Mouse (Mus musculus) right cerebral cortex, postnatal 10 days (tissue): ENCODE measurements around the gene Tmsb4x.

ENCODE experiments used
- DNase-seq, 2 experiments: peaks; one replicate each; pipeline ENCODE4 v3.0.0; 2021; ENCODE audit warnings: low spot score in 2 of 2

Tmsb4x gene

GRCm38 (mm10) chrX:167182411-167182810, 26.7 kb downstream of the Tmsb4x start:
- DNase-seq, result no peak

DNA sequence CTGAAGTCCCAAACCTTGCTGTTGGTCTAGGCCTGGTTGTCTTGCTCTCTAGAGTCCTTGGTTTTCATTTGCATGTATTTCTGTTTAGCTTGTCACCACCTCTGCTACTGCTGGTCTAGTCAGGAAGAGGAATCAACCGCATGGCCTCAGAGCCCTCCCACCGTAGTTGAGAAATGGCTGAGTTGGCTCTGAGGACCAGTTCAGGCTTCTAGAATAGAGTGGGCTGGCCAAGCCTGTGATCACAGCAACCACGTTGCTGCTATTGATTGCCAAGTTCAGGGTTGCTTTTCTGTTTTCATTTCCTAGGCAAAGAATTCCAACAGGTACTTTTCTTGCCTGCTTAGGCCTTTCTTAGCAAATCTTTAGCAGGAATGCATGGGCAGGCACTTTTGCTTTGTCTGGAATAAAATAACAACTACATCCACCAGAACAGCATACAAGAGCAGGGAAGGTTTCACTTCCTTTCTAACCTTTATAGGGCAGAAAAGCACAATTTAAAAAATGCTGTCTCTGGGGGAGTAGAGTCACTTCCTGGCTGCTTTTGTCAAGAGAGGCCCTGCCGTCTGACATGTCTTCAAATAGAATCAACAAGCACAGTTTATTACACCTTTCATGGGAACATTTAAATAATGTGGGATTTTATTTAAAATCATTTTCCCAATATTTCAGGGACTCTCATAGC, 29.0 kb downstream of the Tmsb4x start:
- peak in 1 of 2 experiments; percentile 29 for DNase-seq

- DNase-seq, result no peak
Measured at GRCm38 (mm10) chrX:167179549-167179948, 29.6 kb downstream of the Tmsb4x start.

DNA sequence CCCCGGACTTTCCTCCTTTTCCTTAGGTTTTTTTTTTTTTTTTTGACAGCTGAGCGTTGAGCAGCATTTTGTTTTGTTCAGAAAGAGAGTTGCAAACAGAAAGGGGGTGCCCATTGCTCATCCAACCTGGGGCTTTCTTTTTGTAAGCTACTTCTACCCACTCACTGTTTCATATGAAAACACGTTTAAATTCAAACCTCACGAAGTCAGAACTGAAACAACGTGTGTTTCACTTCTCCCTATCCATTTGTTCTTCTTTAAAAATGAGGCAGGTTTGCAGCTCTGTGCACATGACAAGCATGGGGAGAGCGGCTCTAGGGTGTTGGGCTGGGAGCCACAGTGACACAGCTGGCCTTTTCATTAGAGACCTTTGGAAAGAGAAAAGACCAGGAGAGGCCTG, 33.8 kb downstream of the Tmsb4x start:
- no peak for DNase-seq

GRCm38 (mm10) chrX:167174311-167174710, 34.8 kb downstream of the Tmsb4x start:
- DNase-seq, result no peak

- DNase-seq, result no peak
Measured at GRCm38 (mm10) chrX:167172256-167172655, 36.9 kb downstream of the Tmsb4x start.

DNA sequence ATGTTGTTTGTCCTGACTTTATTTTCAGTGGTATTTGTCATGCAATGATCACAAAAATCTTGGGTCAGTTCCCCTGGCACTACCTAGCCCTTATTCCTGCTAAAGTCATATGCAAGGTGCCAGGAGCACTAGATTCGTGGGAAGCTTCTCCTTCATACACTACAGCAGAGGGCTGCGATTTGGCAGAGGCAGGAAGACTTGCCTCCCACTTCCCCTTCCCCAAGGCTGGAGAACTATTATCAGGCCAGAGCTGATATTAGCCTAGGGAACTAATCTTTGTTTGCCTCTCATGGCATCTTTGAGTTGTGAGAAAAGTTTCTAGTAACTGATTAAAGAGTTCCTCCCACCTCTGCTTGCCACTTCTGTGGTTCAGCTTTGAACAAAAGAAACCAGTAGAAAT, 37.8 kb downstream of the Tmsb4x start:
- no peak for DNase-seq

- DNase-seq, result no peak
Measured at GRCm38 (mm10) chrX:167167282-167167681, 41.8 kb downstream of the Tmsb4x start.

GRCm38 (mm10) chrX:167166051-167166450, 43.1 kb downstream of the Tmsb4x start:
- no peak for DNase-seq

GRCm38 (mm10) chrX:167157691-167158090, 51.4 kb downstream of the Tmsb4x start:
- no peak for DNase-seq
